ENCODE assay signal across 10 mouse cellular contexts in genomic region chr9:87738766-87739542, GRCm38 (mm10). TPM values are rescaled to one million over a fixed set of nuclear protein-coding genes. Genes with fewer than 3 reads are reported as not detected.
DNase-seq lines count a peak whose midpoint lies in the region; ATAC-seq and TF ChIP-seq lines count a peak whose summit lies in the region.
"Had no signal": no experiment of that assay in that cellular context is flagged by ENCODE, and none has a peak within 500 bp of the region (broad histone marks: within the 10 kb centered on the region; RNA-seq: fewer than 3 reads in every experiment).

No protein-coding gene starts in this region.

- H3K9me3 ChIP-seq in heart, embryonic 10.5 days = no peaks in the 10 kb centered on the region
- H3K9me3 ChIP-seq in forebrain, postnatal 0 days (ENCODE audit: low read length) = no peaks in the 10 kb centered on the region
- H3K9me3 ChIP-seq in limb, embryonic 14.5 days (ENCODE audit: control insufficient read depth, low read length) = no peaks in the 10 kb centered on the region

- no peak overlapping the region for H3K9ac ChIP-seq in forebrain, postnatal 0 days
- H3K9ac ChIP-seq in limb, embryonic 14.5 days (ENCODE audit: low read depth, low read length, severe bottlenecking) = peak overlapping the region; percentile 25; the same call in 1 of the 2 replicates

- ATAC-seq in forebrain, postnatal 0 days = no peak
- peak; percentile 6; the same call in 1 of the 2 replicates for ATAC-seq in limb, embryonic 14.5 days (ENCODE audit: low FRiP score, low read depth)

- no peak for DNase-seq in heart, embryonic 10.5 days (ENCODE audit: low spot score)
- no peak for DNase-seq in heart, postnatal 4 days
- DNase-seq in Muller cell, postnatal 12 days (ENCODE audit: inconsistent ontology term) = peak; percentile 23
- no peak for DNase-seq in forebrain, postnatal 0 days
- DNase-seq in limb, embryonic 14.5 days (ENCODE audit: low spot score) = no peak
- DNase-seq in thymus, postnatal 10 days (ENCODE audit: low spot score in 2 of 2) = no peak
- DNase-seq in layer of hippocampus, adult 8-10 months (ENCODE audit: low spot score in 2 of 2) = no peak
- DNase-seq in ovary, postnatal 10 days (ENCODE audit: low spot score) = no peak
- DNase-seq: kidney, adult 9 months had no signal

- peaks cover 20% of the 10 kb centered on the region for H3K4me1 ChIP-seq in heart, embryonic 10.5 days
- H3K4me1 ChIP-seq in forebrain, postnatal 0 days (ENCODE audit: insufficient read depth) = no peaks in the 10 kb centered on the region
- peaks cover 25% of the 10 kb centered on the region for H3K4me1 ChIP-seq in limb, embryonic 14.5 days (ENCODE audit: control insufficient read depth, insufficient read depth, low read length)

- peak overlapping the region; percentile 47; the same call in 1 of the 2 replicates for H3K27ac ChIP-seq in heart, embryonic 10.5 days
- H3K27ac ChIP-seq in forebrain, postnatal 0 days (ENCODE audit: low read depth, low read length) = no peak overlapping the region
- H3K27ac ChIP-seq in limb, embryonic 14.5 days (replicated peaks; ENCODE audit: low read depth, low read length) = 0 out of 2 replicates have a peak overlapping the region, but pooled peaks have one; percentile 15

- H3K4me3 ChIP-seq in heart, embryonic 10.5 days = peak overlapping the region; percentile 59
- no peak overlapping the region for H3K4me3 ChIP-seq in forebrain, postnatal 0 days (ENCODE audit: low read depth, low read length)
- H3K4me3 ChIP-seq in limb, embryonic 14.5 days (replicated peaks; ENCODE audit: low read length) = peak overlapping the region; percentile 34
- H3K4me3 ChIP-seq: megakaryocyte, embryonic 14.5 days had no signal

- TF ChIP-seq CTCF in forebrain, postnatal 0 days (IDR thresholded peaks at IDR 0.05; ENCODE audit: low read depth) = no peak

- peak overlapping the region; percentile 2; the same call in 1 of the 2 replicates for H3K4me2 ChIP-seq in forebrain, postnatal 0 days (ENCODE audit: low read depth)
- peak overlapping the region; percentile 69 for H3K4me2 ChIP-seq in limb, embryonic 14.5 days (replicated peaks; ENCODE audit: low read depth, low read length, severe bottlenecking)

- TF ChIP-seq POLR2A in limb, embryonic 14.5 days (IDR thresholded peaks at IDR 0.05; ENCODE audit: borderline replicate concordance, extremely low read depth, insufficient read depth, insufficient read length) = no peak

- H3K36me3 ChIP-seq in heart, embryonic 10.5 days = no peaks in the 10 kb centered on the region
- H3K36me3 ChIP-seq in forebrain, postnatal 0 days (ENCODE audit: insufficient read depth) = no peaks in the 10 kb centered on the region
- H3K36me3 ChIP-seq in limb, embryonic 14.5 days (ENCODE audit: control insufficient read depth, insufficient read depth, low read length) = no peaks in the 10 kb centered on the region

- WGBS in heart, embryonic 10.5 days = under 1% methylated on average over 39 of the region's 39 CpGs
- under 1% methylated on average over 39 of the region's 39 CpGs for WGBS in forebrain, postnatal 0 days
- 1% methylated on average over 39 of the region's 39 CpGs for WGBS in limb, embryonic 14.5 days

- H3K27me3 ChIP-seq in heart, embryonic 10.5 days (ENCODE audit: insufficient read depth, poor library complexity, severe bottlenecking) = peaks cover 97% of the 10 kb centered on the region
- peaks cover 88% of the 10 kb centered on the region for H3K27me3 ChIP-seq in forebrain, postnatal 0 days (ENCODE audit: insufficient read depth, low read length)
- H3K27me3 ChIP-seq in limb, embryonic 14.5 days (ENCODE audit: control insufficient read depth, insufficient read depth, low read length) = peaks cover 82% of the 10 kb centered on the region

RNA-seq across cellular contexts. Expression of gene Tbx18, which starts 7.9 kb away (rescaled TPM):
- 12.2 and 13.5 TPM in 2 replicates for polyA plus RNA-seq in heart, embryonic 10.5 days (2016; fragmentation: Nextera tagmentation; extraction: Ambion mirVana)
- 10 to 100 TPM; 13.9 to 15.2 TPM for total RNA-seq in heart, postnatal 4 days (2021)
- 4.5 and 7.8 TPM in 2 replicates for total RNA-seq in forebrain, postnatal 0 days (2014; rRNA removed)
- 1.5 and 1.7 TPM in 2 replicates for polyA plus RNA-seq in forebrain, postnatal 0 days (2015; fragmentation: Nextera tagmentation; extraction: Ambion mirVana)
- polyA plus RNA-seq in limb, embryonic 14.5 days (2012; rRNA removed) = 30.8 and 37.8 TPM in 2 replicates
- polyA plus RNA-seq in limb, embryonic 14.5 days (2014; fragmentation: Nextera tagmentation; extraction: Ambion mirVana) = 15.6 and 19.7 TPM in 2 replicates
- total RNA-seq in layer of hippocampus, adult 8-10 months (2022) = 1 to 10 TPM; 1.3 to 1.8 (median 1.4) TPM
